Mouse (Mus musculus): ENCODE results near the gene Slc6a11.

DNA sequence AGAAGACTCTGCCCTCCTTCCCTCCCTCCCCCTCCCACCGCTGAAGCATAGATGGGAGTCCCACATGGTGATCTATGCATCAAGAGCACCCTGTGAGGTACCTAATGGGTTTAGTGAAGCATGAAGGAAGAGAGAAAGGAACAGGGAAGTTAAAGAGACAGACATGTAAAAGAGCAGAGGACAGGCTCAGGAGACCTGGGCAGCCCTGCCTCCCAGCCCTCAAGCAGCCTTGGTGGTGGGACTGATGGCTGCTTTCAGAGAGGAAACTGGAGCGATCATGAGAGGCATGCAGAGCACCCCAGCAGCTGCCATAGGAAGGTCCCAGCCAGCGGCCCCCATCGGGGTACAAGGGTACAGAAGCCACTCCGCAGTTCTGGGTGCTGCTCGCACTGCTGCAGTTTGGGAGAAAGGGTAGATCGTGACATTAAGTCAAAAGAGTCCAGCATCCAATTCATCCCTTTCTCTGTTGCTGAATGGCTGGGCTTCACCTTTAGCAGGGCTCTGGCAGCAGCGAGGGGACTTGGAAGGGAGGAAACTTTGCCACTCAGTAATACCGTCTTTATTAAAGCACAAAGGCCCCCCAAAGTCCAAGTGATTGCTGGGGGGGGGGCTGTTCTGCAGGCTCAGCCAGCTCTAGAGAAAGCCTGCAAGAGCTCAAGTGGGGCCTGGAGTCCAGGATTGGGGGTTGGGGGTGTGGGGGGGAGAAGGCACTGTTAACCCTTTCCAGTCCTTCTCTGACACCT lies 43.5 kb downstream of the Slc6a11 start:
- TF ChIP-seq ZC3H11A (IDR thresholded peaks at IDR 0.05; ENCODE audit: borderline replicate concordance, low read depth, low read length), result no peak
- no peak for TF ChIP-seq HCFC1 (IDR thresholded peaks at IDR 0.05; ENCODE audit: borderline replicate concordance, insufficient read depth, low read length)
- no peak for TF ChIP-seq MAFK (IDR thresholded peaks at IDR 0.05; ENCODE audit: insufficient read depth, low read depth, low read length)
- no peak for TF ChIP-seq CHD2 (IDR thresholded peaks at IDR 0.05; ENCODE audit: low read depth, low read length)

All from ES-E14 (cell line).